In the genomic region with DNA sequence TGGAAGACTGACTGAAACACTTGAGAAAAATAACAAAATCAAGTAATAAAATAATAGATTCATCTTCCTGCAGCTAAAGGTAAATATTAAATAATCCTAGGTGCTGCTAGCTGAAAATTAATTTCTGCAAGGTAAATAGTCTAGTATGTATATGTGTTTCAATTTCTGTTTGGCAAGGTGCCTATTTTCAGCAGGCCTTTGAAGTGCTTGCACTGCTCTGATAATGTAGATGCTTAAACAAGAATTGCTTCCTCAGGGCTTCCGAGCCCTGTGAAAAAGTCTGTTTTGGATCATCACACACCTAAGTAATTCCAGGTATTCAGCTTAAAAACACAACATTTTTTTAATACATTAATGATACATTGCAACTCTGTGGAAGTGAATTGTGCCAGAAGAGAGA, we compare ENCODE assay signal across 28 mouse cellular contexts.
"Had no signal": no experiment of that assay in that cellular context is flagged by ENCODE, and none has a peak within 500 bp of the region (broad histone marks: within the 10 kb centered on the region; RNA-seq: fewer than 3 reads in every experiment).

No protein-coding gene starts in this region.

- H3K4me1 ChIP-seq: embryonic facial prominence, embryonic 12.5 days; embryonic facial prominence, embryonic 13.5 days; embryonic facial prominence, embryonic 15.5 days; forebrain, embryonic 10.5 days; forebrain, embryonic 12.5 days; forebrain, embryonic 13.5 days; forebrain, embryonic 15.5 days had no signal

- H3K9ac ChIP-seq: embryonic facial prominence, embryonic 12.5 days; embryonic facial prominence, embryonic 13.5 days; embryonic facial prominence, embryonic 15.5 days; forebrain, embryonic 12.5 days; forebrain, embryonic 13.5 days; forebrain, embryonic 15.5 days; forebrain, postnatal 0 days had no signal

- ATAC-seq: forebrain, embryonic 13.5 days; forebrain, embryonic 14.5 days; forebrain, embryonic 15.5 days; forebrain, embryonic 16.5 days; forebrain, postnatal 0 days had no signal

- H3K4me2 ChIP-seq: embryonic facial prominence, embryonic 12.5 days; embryonic facial prominence, embryonic 13.5 days; embryonic facial prominence, embryonic 15.5 days; forebrain, embryonic 12.5 days; forebrain, embryonic 13.5 days; forebrain, embryonic 15.5 days had no signal

- DNase-seq: cerebellum, adult 2 months; cerebellum, adult 8-10 months; cerebellum, adult 9-10 months; cerebellum, adult 9-11 months; cerebellum, postnatal 10 days; cerebellum, postnatal 14 days; cerebellum, postnatal 25 days; cerebellum, postnatal 36 days; embryo, embryonic 11 days; forebrain, postnatal 0 days; gastrocnemius, adult 2 months; gastrocnemius, postnatal 10 days; gastrocnemius, postnatal 14 days; gastrocnemius, postnatal 25 days; gastrocnemius, postnatal 36 days; heart, adult 11 months; heart, adult 18-20 months had no signal

- H3K27me3 ChIP-seq: embryonic facial prominence, embryonic 12.5 days; embryonic facial prominence, embryonic 13.5 days; embryonic facial prominence, embryonic 15.5 days; forebrain, embryonic 12.5 days; forebrain, embryonic 13.5 days; forebrain, embryonic 15.5 days had no signal

- H3K27ac ChIP-seq: embryonic facial prominence, embryonic 10.5 days; embryonic facial prominence, embryonic 12.5 days; embryonic facial prominence, embryonic 13.5 days; embryonic facial prominence, embryonic 15.5 days; forebrain, embryonic 10.5 days; forebrain, embryonic 12.5 days; forebrain, embryonic 13.5 days; forebrain, embryonic 15.5 days; gastrocnemius, adult 2 months had no signal

- H3K9me3 ChIP-seq: embryonic facial prominence, embryonic 10.5 days; embryonic facial prominence, embryonic 12.5 days; embryonic facial prominence, embryonic 13.5 days; embryonic facial prominence, embryonic 15.5 days; forebrain, embryonic 10.5 days; forebrain, embryonic 12.5 days; forebrain, embryonic 13.5 days; forebrain, embryonic 15.5 days had no signal

- H3K4me3 ChIP-seq: embryonic facial prominence, embryonic 10.5 days; embryonic facial prominence, embryonic 12.5 days; embryonic facial prominence, embryonic 13.5 days; embryonic facial prominence, embryonic 15.5 days; erythroblast, embryonic 14.5 days; forebrain, embryonic 10.5 days; forebrain, embryonic 12.5 days; forebrain, embryonic 13.5 days; forebrain, embryonic 15.5 days; gastrocnemius, adult 2 months had no signal

- H3K36me3 ChIP-seq: embryonic facial prominence, embryonic 10.5 days; embryonic facial prominence, embryonic 12.5 days; embryonic facial prominence, embryonic 13.5 days; embryonic facial prominence, embryonic 15.5 days; forebrain, embryonic 10.5 days; forebrain, embryonic 12.5 days; forebrain, embryonic 15.5 days had no signal
